Mouse (Mus musculus) right cerebral cortex, postnatal 4 days (tissue): Measurements from ENCODE around the gene Hsph1.

Source experiments
- DNase-seq: peaks from one replicate; pipeline ENCODE4 v3.0.0-alpha.2; 2022

Gene Hsph1

DNA sequence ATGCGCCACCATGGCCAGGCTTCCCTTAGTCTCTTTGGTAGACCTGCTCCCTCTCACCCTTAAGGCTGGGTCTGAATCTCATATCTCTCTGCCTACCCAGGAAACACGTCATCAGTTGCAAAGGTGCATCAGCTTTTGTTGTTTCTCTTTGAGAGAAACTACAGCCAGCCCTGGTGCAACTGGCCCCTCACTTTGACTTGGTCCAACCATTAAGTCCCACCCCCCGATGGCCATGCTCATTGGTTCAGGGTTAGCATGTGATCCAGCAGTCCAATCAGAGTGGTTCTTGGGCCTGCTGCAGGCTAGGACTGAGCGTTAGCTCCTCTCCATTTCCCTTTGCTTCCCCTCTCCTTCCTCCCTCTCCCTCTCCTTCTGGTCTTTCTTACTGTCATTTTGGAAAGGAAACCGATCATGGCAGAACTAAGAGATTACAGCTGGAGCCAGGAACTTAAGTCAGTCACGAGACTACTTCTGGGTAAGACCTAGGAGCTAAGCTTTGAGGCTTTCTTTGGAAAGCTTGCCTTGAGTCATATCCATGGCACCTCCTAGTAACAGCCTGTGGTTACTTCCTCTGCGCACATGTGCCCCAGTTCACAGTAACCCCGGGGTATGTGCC lies 5.2 kb upstream of the Hsph1 start:
- no peak for DNase-seq

DNA sequence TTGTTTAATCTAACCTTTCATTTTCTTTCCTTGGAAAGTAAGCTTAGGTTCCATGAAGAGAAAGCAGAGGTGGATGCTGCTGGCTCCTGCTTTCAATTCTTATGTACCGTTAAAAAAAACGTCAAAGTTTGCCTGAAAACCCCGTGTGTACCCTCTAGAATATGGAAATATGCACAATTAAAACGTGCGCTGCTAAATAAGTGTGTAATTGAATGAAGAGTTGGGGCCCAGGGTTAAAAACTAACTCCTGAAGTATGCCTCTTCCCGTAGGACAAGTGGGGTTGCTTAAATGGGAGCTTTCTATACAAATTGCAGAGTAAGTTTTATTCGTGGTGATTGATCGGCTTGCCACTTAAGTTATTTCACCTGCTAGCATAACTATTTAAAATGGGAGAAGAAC lies 1.1 kb upstream of the Hsph1 start:
- no peak for DNase-seq

- DNase-seq = no peak
Observed at GRCm38 (mm10) chr5:149635556-149635955, 620 bp downstream of the Hsph1 start.

- DNase-seq = no peak
Observed at GRCm38 (mm10) chr5:149634409-149635035, 1.7 kb downstream of the Hsph1 start.

GRCm38 (mm10) chr5:149625547-149625946 lies 10.6 kb downstream of the Hsph1 start:
- DNase-seq = no peak

DNA sequence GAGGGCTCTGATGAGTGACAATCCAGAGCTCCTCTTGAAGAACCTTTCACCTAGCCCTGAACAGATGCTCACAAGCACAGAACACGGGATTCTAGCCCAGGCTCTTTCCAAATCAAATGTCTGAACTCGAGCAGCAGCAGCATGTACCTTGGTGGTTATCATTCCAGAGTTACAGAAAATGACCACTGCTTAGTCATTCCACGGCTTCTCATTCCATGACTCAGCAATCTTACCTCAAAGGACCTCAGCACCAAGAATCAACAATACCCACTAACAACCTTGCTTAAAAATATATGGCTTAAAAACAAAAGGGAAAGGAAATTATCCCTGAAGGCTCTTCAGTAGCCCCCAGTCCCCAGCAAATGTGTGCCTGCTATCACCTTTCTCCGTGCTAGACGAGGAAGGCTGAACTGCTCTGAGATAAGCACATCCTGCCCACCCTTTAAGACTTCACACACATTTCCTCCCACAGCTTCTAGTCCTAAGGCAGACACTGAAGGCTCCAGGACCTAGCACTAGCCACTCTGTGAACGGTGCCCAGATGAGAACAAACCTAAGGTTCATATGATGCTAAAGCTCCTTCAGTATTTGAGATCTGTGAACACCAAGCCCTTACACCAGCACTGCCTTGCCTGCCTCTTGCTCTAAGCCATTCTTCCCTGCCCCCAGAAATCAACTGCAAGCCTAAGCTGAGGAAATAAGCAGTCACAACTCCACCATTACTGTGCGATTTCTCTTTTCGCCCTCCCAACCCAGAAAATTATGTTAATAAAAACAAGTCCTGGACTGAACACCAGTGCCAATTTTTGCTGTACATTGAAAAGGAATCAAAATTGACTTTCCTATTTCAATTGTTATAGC lies 12.1 kb downstream of the Hsph1 start:
- DNase-seq = no peak

DNA sequence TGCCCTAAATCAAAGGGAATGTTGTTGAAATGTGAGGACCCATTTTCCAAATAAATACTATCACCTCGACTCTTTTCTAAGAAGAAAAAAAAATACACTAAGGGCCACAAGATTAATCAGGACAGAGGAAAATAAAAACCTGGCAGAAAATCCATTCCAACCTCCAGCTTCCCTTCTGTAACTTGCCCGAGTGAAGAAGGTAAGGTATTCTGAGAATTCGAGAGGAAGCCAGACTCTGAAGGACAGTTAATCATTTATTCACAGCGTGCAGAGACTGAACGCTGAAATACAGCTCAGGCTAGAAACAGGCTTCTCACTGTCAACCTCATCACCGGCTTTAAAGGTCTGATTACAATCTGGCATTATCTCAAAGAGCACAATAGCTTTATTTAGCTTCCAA lies 13.5 kb downstream of the Hsph1 start:
- DNase-seq = no peak

DNA sequence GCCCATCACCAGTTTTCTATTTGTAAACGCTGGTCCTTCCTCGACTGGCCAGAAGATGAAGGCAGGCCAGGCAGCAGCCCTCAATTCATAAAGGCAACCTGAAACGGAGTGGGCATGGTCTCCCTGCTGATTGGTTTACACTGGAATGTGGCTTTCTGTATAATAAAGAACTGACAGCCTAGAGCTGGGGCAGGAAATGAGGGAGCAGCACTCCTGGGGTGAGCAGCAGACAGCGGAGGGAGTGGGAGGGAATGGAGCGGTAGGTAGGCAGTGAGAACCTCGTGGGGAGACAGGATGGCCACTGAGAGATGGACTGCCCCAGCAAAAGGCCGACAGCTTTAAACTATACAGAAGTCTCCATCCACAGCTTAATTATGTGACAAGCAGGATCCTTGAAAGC lies 14.0 kb downstream of the Hsph1 start:
- no peak for DNase-seq

DNA sequence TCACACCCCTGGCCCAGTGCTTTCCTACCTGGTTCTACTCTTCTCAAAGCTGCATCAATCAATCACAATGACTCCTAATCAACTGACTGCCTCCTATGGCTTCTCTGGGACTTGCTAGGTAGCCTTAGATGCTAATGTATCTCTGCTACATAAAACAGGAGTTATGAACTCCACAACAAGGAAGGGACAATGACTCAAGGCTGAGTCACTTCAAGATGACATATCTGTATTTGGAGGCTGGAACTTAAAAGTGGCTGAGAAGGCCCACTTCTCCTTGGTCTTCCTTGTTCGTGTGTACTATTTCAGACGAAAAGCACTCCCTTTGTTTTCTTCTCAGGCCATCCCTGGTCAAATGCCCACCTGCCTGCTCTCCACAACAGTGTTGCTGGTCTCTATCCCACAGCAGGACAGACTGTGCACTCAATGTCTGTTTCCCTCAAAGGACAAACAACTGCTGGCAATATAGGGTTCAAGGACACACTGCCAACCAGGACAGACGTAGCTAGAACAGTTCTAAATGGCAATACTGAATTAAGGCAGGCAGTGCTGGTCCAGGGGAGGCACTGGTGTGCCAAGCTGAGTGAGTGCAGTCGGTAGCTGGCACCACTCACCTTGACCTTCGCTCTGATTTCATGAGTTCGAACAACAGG lies 18.3 kb downstream of the Hsph1 start:
- DNase-seq = no peak

DNA sequence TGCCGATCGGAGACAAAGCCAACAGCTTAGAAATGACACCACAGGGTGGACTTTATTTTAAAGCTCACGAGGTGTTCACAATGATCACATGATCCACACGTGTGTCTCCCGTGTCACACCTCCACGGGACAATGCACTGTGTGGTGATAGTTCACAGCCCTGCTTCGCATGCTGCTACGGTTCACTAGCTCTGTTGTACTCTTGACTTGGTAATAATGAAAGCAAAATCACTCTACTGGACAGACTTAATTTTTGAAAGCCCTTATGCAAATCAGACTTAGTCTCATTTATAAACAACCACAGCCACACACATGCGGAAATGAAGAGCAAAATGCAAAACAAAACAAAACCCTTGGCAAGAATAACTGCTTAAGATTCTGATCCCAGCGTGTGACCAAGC lies 19.4 kb downstream of the Hsph1 start:
- DNase-seq = no peak

GRCm38 (mm10) chr5:149616138-149616537 lies 20.0 kb downstream of the Hsph1 start:
- DNase-seq = no peak

DNA sequence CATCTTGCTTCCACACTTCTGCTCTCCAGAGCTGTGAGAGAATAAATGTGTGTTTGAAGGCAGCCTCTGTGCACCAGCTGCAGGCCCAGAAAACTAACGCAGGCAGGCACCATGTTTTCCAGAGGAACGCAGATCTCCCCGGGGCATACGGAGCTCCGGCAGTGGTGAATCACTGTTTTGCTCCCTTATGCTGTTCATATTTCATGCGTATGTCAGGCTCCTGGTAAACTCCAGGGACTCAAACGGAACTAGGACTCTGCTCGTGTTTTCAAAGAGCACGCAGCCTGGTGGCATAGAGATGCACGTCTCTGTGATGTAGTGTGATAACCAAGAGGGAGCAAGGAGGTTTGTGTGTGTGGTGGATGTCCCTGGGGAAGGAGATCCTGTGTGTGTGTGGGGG lies 23.4 kb downstream of the Hsph1 start:
- no peak for DNase-seq

DNA sequence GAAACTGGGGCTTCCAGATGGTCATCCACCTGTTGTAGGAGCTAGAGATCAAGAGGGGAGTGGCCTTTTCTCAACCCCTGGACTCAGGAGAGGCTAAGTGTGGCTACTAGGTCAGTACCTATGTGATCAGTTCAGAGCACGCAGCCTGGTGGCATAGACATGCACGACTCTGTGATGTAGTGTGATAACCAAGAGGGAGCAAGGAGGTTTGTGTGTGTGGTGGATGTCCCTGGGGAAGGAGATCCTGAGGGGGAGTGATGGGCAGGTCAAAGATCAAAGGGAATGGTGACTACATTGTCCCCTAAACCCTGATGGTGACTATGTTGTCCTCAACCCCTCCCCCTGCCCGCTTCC lies 24.0 kb downstream of the Hsph1 start:
- no peak for DNase-seq

DNA sequence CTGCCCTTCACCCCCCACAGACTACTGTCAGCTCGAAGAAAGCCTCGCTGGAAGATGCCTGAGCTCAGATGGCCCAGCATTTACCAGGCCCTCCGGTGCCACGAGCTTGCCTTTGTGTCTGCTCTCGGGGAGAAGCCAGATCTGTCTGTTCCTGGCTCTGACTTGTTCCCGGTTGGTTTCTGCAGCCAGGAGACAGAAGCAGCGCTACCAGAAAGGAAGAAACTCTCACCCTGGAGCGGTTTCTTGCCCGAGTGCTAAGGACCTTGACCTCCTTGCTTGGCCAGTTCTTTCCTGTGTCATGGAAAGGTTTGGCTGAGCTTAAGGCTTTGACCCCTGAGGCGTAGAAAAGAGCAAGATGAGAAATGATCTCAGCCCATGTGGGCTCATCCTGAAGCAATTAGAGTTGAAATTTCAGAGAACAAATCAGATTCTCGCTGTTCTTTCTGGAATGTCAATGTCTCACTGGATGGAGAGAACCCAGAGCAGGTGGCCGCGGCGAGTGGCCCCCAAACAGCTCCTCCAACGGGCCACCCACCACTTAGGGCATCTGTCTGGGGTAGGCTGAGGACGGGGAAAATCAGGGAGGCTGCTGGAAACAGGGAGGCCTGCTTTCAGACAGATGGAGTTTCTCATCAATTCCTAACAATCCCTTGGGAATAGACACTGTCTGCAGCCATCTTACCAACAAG lies 24.6 kb downstream of the Hsph1 start:
- DNase-seq = no peak

DNA sequence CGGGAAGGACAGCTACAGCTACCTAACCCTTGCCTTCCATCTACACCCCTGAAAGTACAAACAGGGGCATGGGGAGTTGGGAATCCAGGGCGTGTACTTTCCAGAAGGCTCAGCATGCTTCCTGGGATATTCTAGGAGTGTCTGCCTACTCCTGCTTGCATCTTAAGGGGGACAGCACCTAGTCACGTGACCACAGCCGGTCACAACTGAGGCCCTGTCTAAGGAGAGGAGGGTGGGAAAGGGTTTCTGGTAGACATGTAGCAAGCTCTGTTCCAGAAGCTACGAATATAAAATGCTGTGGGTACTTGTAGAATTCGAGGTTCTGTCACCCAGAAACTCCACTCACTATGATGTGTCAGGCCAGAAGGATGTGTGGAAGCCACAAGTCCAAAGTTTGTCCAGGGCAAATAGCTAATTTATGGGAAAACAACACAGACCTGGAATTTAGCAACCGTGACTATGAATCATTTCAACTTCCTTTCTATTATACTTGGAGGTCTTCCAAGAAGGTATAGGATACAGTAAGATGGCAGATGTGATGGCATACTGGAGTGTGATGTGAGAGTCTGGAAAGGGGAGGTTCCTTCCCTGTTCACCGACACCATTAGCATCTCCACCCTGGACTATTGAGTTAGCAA lies 29.0 kb downstream of the Hsph1 start:
- DNase-seq = no peak

GRCm38 (mm10) chr5:149603241-149603640 lies 32.9 kb downstream of the Hsph1 start:
- DNase-seq = no peak

DNA sequence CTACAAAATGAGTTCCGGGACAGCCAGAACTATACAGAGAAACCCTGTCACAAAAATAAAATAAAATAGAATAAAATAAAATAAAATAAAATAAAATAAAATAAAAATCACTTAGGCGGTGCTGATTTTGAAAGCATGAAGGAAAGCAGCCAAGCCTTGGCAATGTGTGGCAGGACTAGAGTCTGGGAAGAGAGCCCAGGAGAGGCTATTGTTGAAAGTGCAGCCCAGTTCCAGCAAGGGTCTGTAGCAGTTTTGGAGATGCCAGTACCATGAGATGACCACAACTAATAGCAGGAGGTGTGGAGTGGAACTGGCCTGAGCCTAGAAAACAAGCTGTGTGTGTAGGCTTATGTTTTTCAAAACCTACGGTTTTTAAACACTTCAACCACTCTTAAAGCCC lies 34.2 kb downstream of the Hsph1 start:
- no peak for DNase-seq

DNA sequence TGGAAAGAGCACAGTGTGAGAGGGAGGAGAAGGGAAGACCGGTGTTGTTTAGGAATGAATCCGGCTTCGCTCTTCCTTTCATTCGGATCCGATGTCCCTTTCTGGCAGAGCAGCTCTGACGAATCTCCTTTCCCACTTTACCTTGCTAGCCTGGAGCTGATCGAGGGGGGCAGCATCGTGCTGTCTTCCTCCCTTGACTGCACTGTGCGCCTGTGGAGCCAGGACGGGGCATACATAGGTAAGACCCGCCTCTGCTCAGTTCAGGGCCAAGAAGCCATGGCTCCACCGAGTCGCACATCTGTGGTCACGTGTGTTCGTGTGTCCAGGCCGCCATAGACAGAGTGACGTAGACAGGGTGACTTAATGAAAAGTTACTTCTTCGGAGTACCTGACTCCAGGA lies 38.8 kb downstream of the Hsph1 start:
- no peak for DNase-seq

DNA sequence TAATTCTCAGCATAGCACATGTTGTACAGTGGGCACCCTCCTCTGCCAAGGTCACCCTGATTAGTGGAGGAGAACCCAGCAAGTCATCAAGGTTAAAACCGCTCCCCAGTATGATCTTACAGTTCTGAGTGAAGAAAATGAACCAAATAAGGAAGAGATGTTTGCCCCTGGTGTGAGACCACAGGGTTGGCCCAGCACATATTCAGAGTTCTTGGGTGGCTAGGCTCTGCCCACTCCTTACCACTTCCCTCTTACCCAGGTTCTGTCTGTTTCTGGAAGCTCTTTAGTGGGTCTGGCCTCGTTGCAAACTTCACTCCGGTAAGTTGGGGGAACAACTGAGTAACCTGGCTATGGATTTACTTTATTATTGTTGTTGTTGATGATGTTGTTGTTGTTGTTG lies 42.0 kb downstream of the Hsph1 start:
- no peak for DNase-seq

- no peak for DNase-seq
Observed at GRCm38 (mm10) chr5:149589932-149590331, 46.2 kb downstream of the Hsph1 start.

DNA sequence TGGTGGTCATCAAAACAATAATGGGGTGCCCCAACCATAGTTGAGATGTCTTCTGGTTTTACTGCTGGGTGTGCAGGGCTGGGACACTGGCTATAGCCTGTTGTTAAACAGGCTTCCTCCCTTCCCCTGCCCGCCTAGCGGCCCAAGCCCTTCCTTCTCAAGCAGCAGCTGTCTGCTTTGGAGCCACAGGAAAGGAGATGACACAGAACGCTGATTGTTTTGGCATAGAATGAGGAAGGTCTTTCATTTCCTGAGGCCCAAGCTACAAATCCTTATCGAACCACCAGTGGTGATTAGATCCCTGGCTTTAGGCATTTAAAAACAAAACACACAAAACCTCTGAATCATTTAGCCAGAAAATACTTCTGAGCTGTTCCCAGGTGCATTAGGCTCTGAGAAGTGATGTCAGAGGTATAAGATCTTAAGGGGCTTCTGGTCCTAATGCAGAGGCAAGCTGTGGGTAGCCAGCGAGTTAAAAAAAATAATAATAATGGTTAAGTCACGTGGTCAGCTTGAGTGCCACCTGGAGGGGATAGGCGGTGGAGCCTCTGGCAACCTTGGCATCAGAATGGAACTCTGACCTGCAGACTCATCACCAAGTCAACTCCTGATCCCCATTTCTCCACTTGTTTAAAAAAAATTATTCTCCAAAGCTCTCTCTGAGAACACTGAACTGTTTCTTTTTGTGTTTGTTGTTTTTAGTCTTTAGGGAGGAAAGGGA lies 47.2 kb downstream of the Hsph1 start:
- no peak for DNase-seq

DNA sequence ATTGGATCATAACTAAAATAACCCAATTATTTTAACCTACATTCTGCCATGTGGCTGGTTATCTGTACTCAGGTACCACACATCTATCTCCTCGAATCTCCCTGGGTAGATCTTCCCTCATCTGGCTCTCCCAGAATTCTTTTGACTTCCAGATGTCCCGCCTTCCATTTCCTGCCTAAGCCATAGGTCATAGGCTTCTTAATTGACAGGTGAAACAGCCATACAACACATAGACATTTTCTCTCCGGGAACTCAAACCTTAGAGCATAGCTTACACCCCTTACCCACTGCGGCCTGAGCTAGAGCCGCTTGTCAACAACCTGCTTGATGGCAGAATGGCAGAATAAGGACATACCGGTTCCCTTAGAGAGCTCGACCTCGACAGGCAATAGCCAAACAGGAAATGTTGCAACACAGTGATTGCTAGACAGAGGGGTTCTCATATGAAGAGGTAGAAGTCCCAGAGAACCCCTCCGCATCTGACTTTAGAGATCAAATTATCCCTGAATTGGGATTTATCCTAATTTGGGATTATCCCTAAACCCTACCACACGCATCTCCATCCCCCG lies 48.8 kb downstream of the Hsph1 start:
- no peak for DNase-seq
